Mouse (Mus musculus) C2C12 (cell line): ENCODE measurements around the gene Dazap2.

ENCODE experiments used
- FOSL1 ChIP-seq: IDR thresholded peaks from one replicate; pipeline ENCODE4 v1.8.0; 2011; ENCODE audit warnings: mild to moderate bottlenecking, low read length; ENCODE audit not compliant: poor library complexity, insufficient read depth, severe bottlenecking
- USF1 ChIP-seq: IDR thresholded peaks from one replicate; pipeline ENCODE4 v1.6.1; 2011; ENCODE audit warnings: low read depth, mild to moderate bottlenecking, control low read depth, moderate library complexity

GRCm38 (mm10) chr15:100631454-100632170, 16.5 kb downstream of the Dazap2 start:
- no peak for TF ChIP-seq FOSL1
- no peak for TF ChIP-seq USF1
